22 mouse cellular contexts compared by ENCODE assay signal in the genomic region with DNA sequence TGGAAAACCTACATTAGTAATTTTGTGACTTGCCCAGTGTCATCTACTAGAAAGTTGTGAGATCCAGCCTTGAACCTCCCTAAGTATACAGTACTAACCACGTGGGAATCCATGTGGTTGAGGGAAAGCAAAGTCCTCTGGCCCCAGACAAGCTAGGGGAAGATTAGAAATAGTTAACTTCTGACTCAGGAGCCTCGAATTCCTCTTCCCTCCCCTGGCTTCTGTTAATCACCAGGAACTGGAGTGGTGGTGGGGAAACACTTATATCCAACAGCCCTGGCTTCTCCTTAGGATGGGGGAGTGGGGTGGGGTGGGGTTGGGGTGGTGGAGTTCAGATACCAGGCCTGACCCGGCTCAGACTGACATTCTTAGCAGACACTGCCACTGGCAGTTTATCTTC. TPM values are rescaled to one million over a fixed set of nuclear protein-coding genes. Genes with fewer than 3 reads are reported as not detected.
A peak's percentile ranks its signal among the peaks of the same experiment; 100 is the strongest.
DNase-seq lines count a peak whose midpoint lies in the region; ATAC-seq and TF ChIP-seq lines count a peak whose summit lies in the region.
"Had no signal": no experiment of that assay in that cellular context is flagged by ENCODE, and none has a peak within 500 bp of the region (broad histone marks: within the 10 kb centered on the region; RNA-seq: fewer than 3 reads in every experiment).

No protein-coding gene starts in this region.

- no peak overlapping the region for H3ac ChIP-seq in myocyte (ENCODE audit: control insufficient read depth, insufficient read length)

- H3K27ac ChIP-seq in embryonic facial prominence, embryonic 13.5 days, result peak overlapping the region; percentile 5; the same call in 1 of the 2 replicates
- no peak overlapping the region for H3K27ac ChIP-seq in embryonic facial prominence, embryonic 10.5 days (replicated peaks)
- peak overlapping the region; percentile 52 for H3K27ac ChIP-seq in heart, postnatal 0 days (ENCODE audit: low read depth)
- H3K27ac ChIP-seq in embryonic facial prominence, embryonic 14.5 days (replicated peaks; ENCODE audit: low read depth, low read length), result no peak overlapping the region
- H3K27ac ChIP-seq in midbrain, embryonic 14.5 days (replicated peaks; ENCODE audit: low read depth, low read length), result no peak overlapping the region
- H3K27ac ChIP-seq in hindbrain, embryonic 13.5 days, result no peak overlapping the region

- TF ChIP-seq CTCF in heart, postnatal 0 days (IDR thresholded peaks at IDR 0.05; ENCODE audit: low read depth), result no peak

- TF ChIP-seq EP300 in heart, postnatal 0 days (IDR thresholded peaks at IDR 0.05; ENCODE audit: low read depth), result no peak

- intact Hi-C loops in heart, postnatal 14 days (cut with DNase I), result no loop called here

- no peak overlapping the region for H3K4me2 ChIP-seq in embryonic facial prominence, embryonic 13.5 days
- H3K4me2 ChIP-seq in heart, postnatal 0 days (ENCODE audit: low read depth, low read length), result no peak overlapping the region
- H3K4me2 ChIP-seq in embryonic facial prominence, embryonic 14.5 days (ENCODE audit: low read depth, low read length), result no peak overlapping the region
- H3K4me2 ChIP-seq in myocyte (ENCODE audit: low read depth), result no peak overlapping the region
- no peak overlapping the region for H3K4me2 ChIP-seq in midbrain, embryonic 14.5 days (ENCODE audit: low read length)
- H3K4me2 ChIP-seq in hindbrain, embryonic 13.5 days, result no peak overlapping the region
- H3K4me2 ChIP-seq: midbrain, embryonic 11.5 days had no signal

- WGBS in embryonic facial prominence, embryonic 13.5 days, result 17% methylated on average over 3 of the region's 3 CpGs
- WGBS in embryonic facial prominence, embryonic 10.5 days, result 31% methylated on average over 3 of the region's 3 CpGs
- WGBS in heart, postnatal 0 days, result 0% methylated on average over 3 of the region's 3 CpGs
- 14% methylated on average over 3 of the region's 3 CpGs for WGBS in embryonic facial prominence, embryonic 14.5 days
- 57% methylated on average over 3 of the region's 3 CpGs for WGBS in midbrain, embryonic 14.5 days
- 59% methylated on average over 3 of the region's 3 CpGs for WGBS in hindbrain, embryonic 13.5 days

- H3K9me3 ChIP-seq in embryonic facial prominence, embryonic 13.5 days, result no peaks in the 10 kb centered on the region
- no peaks in the 10 kb centered on the region for H3K9me3 ChIP-seq in embryonic facial prominence, embryonic 10.5 days
- H3K9me3 ChIP-seq in heart, postnatal 0 days (replicated peaks; ENCODE audit: control insufficient read depth, low read length), result no peaks in the 10 kb centered on the region
- no peaks in the 10 kb centered on the region for H3K9me3 ChIP-seq in embryonic facial prominence, embryonic 14.5 days (ENCODE audit: control insufficient read depth, low read length)
- H3K9me3 ChIP-seq in midbrain, embryonic 14.5 days (ENCODE audit: control insufficient read depth, low read length), result no peaks in the 10 kb centered on the region
- H3K9me3 ChIP-seq in hindbrain, embryonic 13.5 days, result no peaks in the 10 kb centered on the region

- peaks cover 35% of the 10 kb centered on the region for H3K4me1 ChIP-seq in embryonic facial prominence, embryonic 13.5 days
- H3K4me1 ChIP-seq in embryonic facial prominence, embryonic 10.5 days, result peaks cover 18% of the 10 kb centered on the region
- peaks cover 9% of the 10 kb centered on the region; the same call in 1 of the 2 replicates for H3K4me1 ChIP-seq in heart, postnatal 0 days (ENCODE audit: control insufficient read depth, insufficient read depth)
- peaks cover 18% of the 10 kb centered on the region; the same call in 1 of the 2 replicates for H3K4me1 ChIP-seq in embryonic facial prominence, embryonic 14.5 days (ENCODE audit: control insufficient read depth, insufficient read depth, low read length)
- no peaks in the 10 kb centered on the region for H3K4me1 ChIP-seq in midbrain, embryonic 14.5 days (ENCODE audit: control insufficient read depth, insufficient read depth, low read length)
- H3K4me1 ChIP-seq in hindbrain, embryonic 13.5 days (replicated peaks), result no peaks in the 10 kb centered on the region

- H3K4me3 ChIP-seq in embryonic facial prominence, embryonic 13.5 days, result no peak overlapping the region
- H3K4me3 ChIP-seq in embryonic facial prominence, embryonic 10.5 days, result no peak overlapping the region
- no peak overlapping the region for H3K4me3 ChIP-seq in heart, postnatal 0 days (ENCODE audit: low read depth, low read length)
- H3K4me3 ChIP-seq in embryonic facial prominence, embryonic 14.5 days (ENCODE audit: low read depth, low read length), result no peak overlapping the region
- H3K4me3 ChIP-seq in myocyte, result no peak overlapping the region
- H3K4me3 ChIP-seq in midbrain, embryonic 14.5 days (replicated peaks; ENCODE audit: low read depth, low read length), result no peak overlapping the region
- no peak overlapping the region for H3K4me3 ChIP-seq in hindbrain, embryonic 13.5 days
- H3K4me3 ChIP-seq: erythroblast, embryonic 14.5 days had no signal

- no peak for TF ChIP-seq POLR2A in myocyte (IDR thresholded peaks at IDR 0.05; ENCODE audit: insufficient read length, low read depth)

- no peak for DNase-seq in embryonic facial prominence, embryonic 10.5 days (ENCODE audit: low spot score)
- peak; percentile 72 for DNase-seq in heart, postnatal 0 days (ENCODE audit: low spot score)
- DNase-seq in heart, postnatal 14 days, result no peak
- peak; percentile 35 for DNase-seq in embryonic facial prominence, embryonic 14.5 days (ENCODE audit: low spot score)
- DNase-seq in midbrain, embryonic 14.5 days, result no peak
- DNase-seq: adrenal gland, adult 2 months; cerebellum, adult 11 months; heart, postnatal 4 days; layer of hippocampus, adult 9-11 months; liver; lung, postnatal 10 days; thymus, postnatal 36 days had no signal

- H3K36me3 ChIP-seq in embryonic facial prominence, embryonic 13.5 days, result no peaks in the 10 kb centered on the region
- peaks cover 15% of the 10 kb centered on the region; the same call in 1 of the 2 replicates for H3K36me3 ChIP-seq in embryonic facial prominence, embryonic 10.5 days (replicated peaks)
- H3K36me3 ChIP-seq in heart, postnatal 0 days (replicated peaks; ENCODE audit: control insufficient read depth, insufficient read depth, low read length), result no peaks in the 10 kb centered on the region
- 0 out of 2 replicates have a peak, but pooled peaks cover 3% of the 10 kb centered on the region for H3K36me3 ChIP-seq in embryonic facial prominence, embryonic 14.5 days (ENCODE audit: control insufficient read depth, insufficient read depth, low read length)
- no peaks in the 10 kb centered on the region for H3K36me3 ChIP-seq in myocyte (ENCODE audit: control insufficient read depth, insufficient read depth)
- H3K36me3 ChIP-seq in midbrain, embryonic 14.5 days (ENCODE audit: control insufficient read depth, insufficient read depth, low read length), result no peaks in the 10 kb centered on the region
- H3K36me3 ChIP-seq in hindbrain, embryonic 13.5 days, result no peaks in the 10 kb centered on the region

- no peaks in the 10 kb centered on the region for H3K27me3 ChIP-seq in embryonic facial prominence, embryonic 13.5 days
- H3K27me3 ChIP-seq in embryonic facial prominence, embryonic 10.5 days (replicated peaks; ENCODE audit: low read depth, poor library complexity, severe bottlenecking), result no peaks in the 10 kb centered on the region
- no peaks in the 10 kb centered on the region for H3K27me3 ChIP-seq in heart, postnatal 0 days (ENCODE audit: control insufficient read depth, insufficient read depth, low read length)
- no peaks in the 10 kb centered on the region; the same call in 1 of the 2 replicates for H3K27me3 ChIP-seq in embryonic facial prominence, embryonic 14.5 days (replicated peaks; ENCODE audit: control insufficient read depth, insufficient read depth, low read length)
- no peaks in the 10 kb centered on the region for H3K27me3 ChIP-seq in myocyte (ENCODE audit: control insufficient read depth, insufficient read depth, insufficient read length)
- no peaks in the 10 kb centered on the region for H3K27me3 ChIP-seq in midbrain, embryonic 14.5 days (ENCODE audit: control insufficient read depth, insufficient read depth, low read length)
- peaks cover 11% of the 10 kb centered on the region for H3K27me3 ChIP-seq in hindbrain, embryonic 13.5 days

- ATAC-seq in embryonic facial prominence, embryonic 13.5 days (ENCODE audit: insufficient number of reproducible peaks, insufficient read depth, low FRiP score, low TSS enrichment, low read depth), result no peak
- ATAC-seq in heart, postnatal 0 days (ENCODE audit: insufficient read depth, low read depth), result peak; percentile 68
- no peak for ATAC-seq in embryonic facial prominence, embryonic 14.5 days (ENCODE audit: low read depth)
- ATAC-seq in midbrain, embryonic 14.5 days (ENCODE audit: low FRiP score, low TSS enrichment), result no peak
- no peak for ATAC-seq in hindbrain, embryonic 13.5 days (ENCODE audit: low FRiP score)

- H3K79me2 ChIP-seq in myocyte (ENCODE audit: control insufficient read depth, insufficient read depth), result no peaks in the 10 kb centered on the region

- H3K9ac ChIP-seq in embryonic facial prominence, embryonic 13.5 days, result no peak overlapping the region
- H3K9ac ChIP-seq in heart, postnatal 0 days (replicated peaks; ENCODE audit: low read depth, low read length), result no peak overlapping the region
- no peak overlapping the region for H3K9ac ChIP-seq in embryonic facial prominence, embryonic 14.5 days (ENCODE audit: low read depth, low read length)
- no peak overlapping the region for H3K9ac ChIP-seq in midbrain, embryonic 14.5 days (replicated peaks; ENCODE audit: low read length)
- no peak overlapping the region for H3K9ac ChIP-seq in hindbrain, embryonic 13.5 days

RNA-seq across cellular contexts. Expression of a gene that starts 8.1 kb away (rescaled TPM):
- polyA plus RNA-seq in embryonic facial prominence, embryonic 13.5 days (2015; fragmentation: Nextera tagmentation; extraction: Ambion mirVana), result 21.5 and 22.3 TPM in 2 replicates
- polyA plus RNA-seq in embryonic facial prominence, embryonic 10.5 days (2016; fragmentation: Nextera tagmentation; extraction: Ambion mirVana), result 23.3 and 23.4 TPM in 2 replicates
- 9.2 and 11.4 TPM in 2 replicates for total RNA-seq in heart, postnatal 0 days (2014; rRNA removed; ENCODE audit: low replicate concordance)
- 4.3 and 4.5 TPM in 2 replicates for polyA plus RNA-seq in heart, postnatal 0 days (2015; fragmentation: Nextera tagmentation; extraction: Ambion mirVana)
- 1 to 10 TPM; 1.7 to 2.2 TPM for total RNA-seq in heart, postnatal 14 days (2021)
- polyA plus RNA-seq in embryonic facial prominence, embryonic 14.5 days (2014; fragmentation: Nextera tagmentation; extraction: Ambion mirVana), result 9.8 and 15.5 TPM in 2 replicates
- polyA plus RNA-seq in myocyte (2012; fragmentation: generic; extraction: Trizol), result 0.17 TPM
- polyA plus RNA-seq in midbrain, embryonic 14.5 days (2014; fragmentation: Nextera tagmentation; extraction: Ambion mirVana), result 0.22 and 0.23 TPM in 2 replicates
- 2.3 and 2.7 TPM in 2 replicates for polyA plus RNA-seq in hindbrain, embryonic 13.5 days (2015; fragmentation: Nextera tagmentation; extraction: Ambion mirVana)
- polyA plus RNA-seq: erythroblast, embryonic 14.5 days had no signal

RNA-seq across cellular contexts. Expression of a gene that starts 18.4 kb away (rescaled TPM):
- not detected in 2 replicates for polyA plus RNA-seq in embryonic facial prominence, embryonic 13.5 days (2015; fragmentation: Nextera tagmentation; extraction: Ambion mirVana)
- polyA plus RNA-seq in embryonic facial prominence, embryonic 10.5 days (2016; fragmentation: Nextera tagmentation; extraction: Ambion mirVana), result not detected in 2 replicates
- not detected in 2 replicates for total RNA-seq in heart, postnatal 0 days (2014; rRNA removed; ENCODE audit: low replicate concordance)
- polyA plus RNA-seq in heart, postnatal 0 days (2015; fragmentation: Nextera tagmentation; extraction: Ambion mirVana), result not detected in 2 replicates
- not detected for total RNA-seq in heart, postnatal 14 days (2021)
- polyA plus RNA-seq in embryonic facial prominence, embryonic 14.5 days (2014; fragmentation: Nextera tagmentation; extraction: Ambion mirVana), result not detected in 2 replicates
- polyA plus RNA-seq in myocyte (2012; fragmentation: generic; extraction: Trizol), result not detected
- not detected in 2 replicates for polyA plus RNA-seq in midbrain, embryonic 14.5 days (2014; fragmentation: Nextera tagmentation; extraction: Ambion mirVana)
- polyA plus RNA-seq in hindbrain, embryonic 13.5 days (2015; fragmentation: Nextera tagmentation; extraction: Ambion mirVana), result not detected in 2 replicates
- total RNA-seq: adrenal gland, adult 2 months; gastrocnemius, adult 8-10 months; heart, postnatal 4 days; left cerebral cortex, postnatal 10 days had no signal
- polyA plus RNA-seq: adrenal gland, adult 2 months; cortical plate, adult 2 months; erythroblast, embryonic 14.5 days; midbrain, embryonic 11.5 days; spleen, adult 2 months; testis, adult 2 months had no signal

RNA-seq across cellular contexts. Expression of a gene that starts 54.5 kb away (rescaled TPM):
- 9.8 and 34.6 TPM in 2 replicates for polyA plus RNA-seq in embryonic facial prominence, embryonic 13.5 days (2015; fragmentation: Nextera tagmentation; extraction: Ambion mirVana)
- polyA plus RNA-seq in embryonic facial prominence, embryonic 10.5 days (2016; fragmentation: Nextera tagmentation; extraction: Ambion mirVana), result 6.0 and 8.1 TPM in 2 replicates
- 70.8 and 80.8 TPM in 2 replicates for total RNA-seq in heart, postnatal 0 days (2014; rRNA removed; ENCODE audit: low replicate concordance)
- polyA plus RNA-seq in heart, postnatal 0 days (2015; fragmentation: Nextera tagmentation; extraction: Ambion mirVana), result 6.2 and 6.5 TPM in 2 replicates
- total RNA-seq in heart, postnatal 14 days (2021), result 100 to 1,000 TPM in 1 of 2 experiments, 10 to 100 TPM in 1; 91.0 to 106 TPM
- 11.4 and 13.7 TPM in 2 replicates for polyA plus RNA-seq in embryonic facial prominence, embryonic 14.5 days (2014; fragmentation: Nextera tagmentation; extraction: Ambion mirVana)
- polyA plus RNA-seq in myocyte (2012; fragmentation: generic; extraction: Trizol), result 99.0 TPM
- polyA plus RNA-seq in midbrain, embryonic 14.5 days (2014; fragmentation: Nextera tagmentation; extraction: Ambion mirVana), result 6.4 and 8.2 TPM in 2 replicates
- polyA plus RNA-seq in hindbrain, embryonic 13.5 days (2015; fragmentation: Nextera tagmentation; extraction: Ambion mirVana), result 6.1 and 9.5 TPM in 2 replicates

Comparison
In these comparisons a context has a peak if more than half of its experiments do, and no peak if none do; other contexts are left out.
1. H3K27ac ChIP-seq: peak in embryonic facial prominence, embryonic 13.5 days (single experiment) and heart, postnatal 0 days (single experiment); none in embryonic facial prominence, embryonic 10.5 days (single experiment), embryonic facial prominence, embryonic 14.5 days (single experiment), midbrain, embryonic 14.5 days (single experiment) and hindbrain, embryonic 13.5 days (single experiment).
2. DNase-seq: peak in heart, postnatal 0 days (single experiment) and embryonic facial prominence, embryonic 14.5 days (single experiment); none in embryonic facial prominence, embryonic 10.5 days (single experiment), heart, postnatal 14 days (0 of 2) and midbrain, embryonic 14.5 days (single experiment).